Mouse (Mus musculus) intestine, embryonic 14.5 days (tissue): ENCODE results near the gene Wsb2. TPM values are rescaled to one million over a fixed set of nuclear protein-coding genes. Genes with fewer than 3 reads are reported as not detected.
"Not testable (repeated sequence)": the region's sequence is repeated elsewhere in the genome, so short reads cannot be mapped to it uniquely, and the experiment has no call there.

Experiments used
- ATAC-seq: fragments of 200-750 bp; cut with Nextera tagmentation; replicated peaks from 2 replicates; pipeline ENCODE4 v1.8.0; 2017; ENCODE audit warnings: low read depth, moderate number of reproducible peaks, moderate TSS enrichment, moderate library complexity; ENCODE audit not compliant: low FRiP score, low TSS enrichment
- DNase-seq: peaks from one replicate; pipeline ENCODE4 v3.0.0-alpha.2; 2018; ENCODE audit warnings: low spot score
- H3K27ac ChIP-seq: fragments of 300-500 bp; sonication (generic); 2 replicates; pipeline ENCODE4 v1.5.1; 2014; ENCODE audit warnings: low read depth, mild to moderate bottlenecking, control low read depth
- H3K27me3 ChIP-seq: fragments of 300-500 bp; sonication (generic); replicated peaks from 2 replicates; pipeline ENCODE4 v1.6.1; 2014; ENCODE audit warnings: low read length, control low read depth; ENCODE audit not compliant: control insufficient read depth, insufficient read depth
- H3K36me3 ChIP-seq: fragments of 300-500 bp; sonication (generic); 2 replicates; pipeline ENCODE4 v1.6.1; 2014; ENCODE audit warnings: low read length, control low read depth; ENCODE audit not compliant: control insufficient read depth, insufficient read depth
- H3K4me1 ChIP-seq: fragments of 300-500 bp; sonication (generic); replicated peaks from 2 replicates; pipeline ENCODE4 v1.6.1; 2014; ENCODE audit warnings: low read length, control low read depth, mixed read lengths; ENCODE audit not compliant: control insufficient read depth, insufficient read depth
- H3K4me2 ChIP-seq: fragments of 300-500 bp; sonication (generic); 2 replicates; pipeline ENCODE4 v1.6.1; 2014; ENCODE audit warnings: low read length
- H3K4me3 ChIP-seq: fragments of 300-500 bp; sonication (generic); 2 replicates; pipeline ENCODE4 v1.5.1; 2014; ENCODE audit warnings: low read depth, low read length, control low read depth, mixed read lengths
- H3K9ac ChIP-seq: fragments of 300-500 bp; sonication (generic); 2 replicates; pipeline ENCODE4 v1.6.1; 2014; ENCODE audit warnings: mild to moderate bottlenecking, low read length
- H3K9me3 ChIP-seq: fragments of 300-500 bp; sonication (generic); 2 replicates; pipeline ENCODE4 v1.6.1; 2016; ENCODE audit warnings: low read length, control low read depth; ENCODE audit not compliant: control insufficient read depth
- WGBS: fragments of 180-500 bp; shearing (Covaris S2); extraction: QIAGEN DNeasy Blood & Tissue Kit; methylation state at CpG from one replicate; pipeline ENCODE4 v1.1.7; 2014; 5-methylcytosine and 5-hydroxymethylcytosine counted together
- polyA plus RNA-seq: library from polyadenylated mRNA; unstranded; fragments of >200 nt; fragmentation: Nextera tagmentation; extraction: Ambion mirVana; gene quantifications from 2 replicates; pipeline ENCODE4 v1.2.1, GENCODE M21; 2014

The Wsb2 gene
- polyA plus RNA-seq, 1 experiment from 2014 or later, result 70.3 TPM

DNA sequence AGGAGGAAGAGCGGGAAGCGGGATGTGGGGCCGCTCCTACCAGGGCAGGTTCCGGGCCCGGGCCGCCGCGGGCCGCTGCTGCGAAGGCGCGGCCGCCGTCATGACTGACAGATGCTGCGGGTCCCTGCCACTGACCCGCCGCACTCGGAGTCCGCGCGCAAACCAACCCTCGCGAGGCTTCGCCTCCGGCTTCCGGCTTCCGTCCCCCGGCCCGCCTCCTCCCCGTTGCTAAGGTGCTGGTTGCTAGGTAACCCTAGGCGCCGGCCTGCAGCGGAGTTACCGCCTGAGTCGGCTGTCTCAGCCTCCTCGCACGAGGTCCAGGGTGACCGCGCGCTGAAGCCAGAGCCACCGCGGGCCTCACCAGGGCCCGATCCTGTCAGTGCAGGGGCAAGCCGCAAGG lies 31.8 kb downstream of the Wsb2 start, which contains the start of gene Rfc5:
TSS of gene Rfc5 (minus strand) at position 171 of the 400 bp plus-strand sequence.
- H3K4me2 ChIP-seq, result peak within 1 kb of the TSS; percentile 61
- peak; percentile 95 for ATAC-seq
- peaks cover 13% of the 10 kb centered on the region; the same call in 1 of the 2 replicates for H3K4me1 ChIP-seq
- no peaks in the 10 kb centered on the region for H3K27me3 ChIP-seq
- H3K4me3 ChIP-seq, result peak within 1 kb of the TSS; percentile 98
- under 1% methylated on average over 30 of the region's 44 CpGs for WGBS
- 0 out of 2 replicates have a peak, but pooled peaks cover 4% of the 10 kb centered on the region for H3K9me3 ChIP-seq
- peak within 1 kb of the TSS; percentile 95 for H3K9ac ChIP-seq
- H3K27ac ChIP-seq, result peak within 1 kb of the TSS; percentile 73
- H3K36me3 ChIP-seq, result peaks cover 33% of the 10 kb centered on the region
- DNase-seq, result peak; percentile 97

DNA sequence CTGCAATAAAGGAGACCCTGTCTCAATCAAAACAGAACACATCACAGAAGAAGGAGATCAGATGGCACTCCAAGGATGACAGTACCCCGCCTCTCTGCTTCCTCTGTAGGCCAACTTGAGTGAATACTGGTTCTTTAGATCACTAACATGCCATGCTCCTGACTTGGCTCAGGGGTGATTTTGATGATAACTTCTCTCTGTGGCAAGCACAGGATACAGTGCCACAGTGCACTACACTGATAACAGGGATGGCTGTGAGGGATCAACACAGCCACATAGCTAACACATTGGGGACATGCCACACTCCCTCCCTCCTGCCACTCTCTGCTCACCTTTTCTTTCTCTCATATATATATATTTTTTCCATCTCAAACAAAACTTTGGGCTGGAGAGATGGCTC lies 33.8 kb downstream of the Wsb2 start:
- H3K9me3 ChIP-seq, result 0 out of 2 replicates have a peak, but pooled peaks cover 4% of the 10 kb centered on the region
- H3K27me3 ChIP-seq, result no peaks in the 10 kb centered on the region
- DNase-seq (no peak), ATAC-seq (no peak)
- no peak overlapping the region for H3K27ac ChIP-seq
- H3K4me1 ChIP-seq, result peaks cover 13% of the 10 kb centered on the region; the same call in 1 of the 2 replicates
- WGBS, result 97% methylated on average over 1 of the region's 1 CpGs
- no peak overlapping the region for H3K4me2 ChIP-seq
- peaks cover 14% of the 10 kb centered on the region for H3K36me3 ChIP-seq
- H3K9ac ChIP-seq, result no peak overlapping the region
- no peak overlapping the region for H3K4me3 ChIP-seq

DNA sequence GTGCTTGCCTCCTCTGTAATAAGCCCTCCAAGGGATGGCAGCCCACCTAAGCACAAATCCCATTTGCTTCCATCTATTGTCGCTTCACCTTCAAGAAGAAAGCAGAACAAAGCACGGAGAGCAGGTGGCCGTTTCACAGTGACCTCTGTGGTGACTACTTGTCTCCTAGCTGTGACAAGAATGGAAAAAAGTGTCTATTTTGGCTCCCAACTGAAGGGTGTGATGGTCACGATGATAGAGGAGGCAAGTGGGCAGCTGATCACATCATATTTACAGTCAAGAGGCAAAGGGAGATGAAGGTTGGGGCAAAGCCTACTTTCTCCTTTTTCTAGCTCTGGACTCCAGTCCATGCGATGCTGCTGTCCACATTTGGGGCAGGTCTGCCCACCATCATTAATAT lies 38.7 kb downstream of the Wsb2 start:
- WGBS, result 85% methylated on average over 5 of the region's 5 CpGs
- H3K36me3 ChIP-seq, result no peaks in the 10 kb centered on the region

DNA sequence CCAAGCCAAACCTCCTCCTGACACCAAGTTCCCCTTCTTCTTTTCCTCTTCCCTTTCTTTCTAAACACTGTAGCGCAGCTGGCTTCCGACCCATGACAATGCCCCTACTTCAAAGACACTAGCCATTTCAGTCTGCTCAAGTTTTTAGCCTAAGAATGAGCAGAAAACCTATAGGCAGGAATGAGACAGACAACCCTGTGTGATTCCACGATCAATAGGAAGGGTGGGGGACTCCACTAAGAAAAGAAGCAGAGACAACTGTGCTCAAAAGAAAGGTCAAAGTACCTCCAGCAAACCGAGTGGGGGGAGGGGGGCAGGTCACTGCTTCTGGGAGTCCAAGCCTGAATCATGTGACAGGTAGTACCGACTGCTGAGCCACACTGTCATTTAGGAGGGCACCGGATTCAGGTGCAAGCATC lies 39.5 kb downstream of the Wsb2 start:
- H3K27me3 ChIP-seq, result no peaks in the 10 kb centered on the region
- H3K4me2 ChIP-seq, result no peak overlapping the region
- no peak overlapping the region for H3K9ac ChIP-seq
- H3K27ac ChIP-seq, result no peak overlapping the region
- no peak overlapping the region for H3K4me3 ChIP-seq
- WGBS, result 72% methylated on average over 6 of the region's 6 CpGs
- DNase-seq, result no peak
- H3K4me1 ChIP-seq, result no peaks in the 10 kb centered on the region; the same call in 1 of the 2 replicates
- H3K36me3 ChIP-seq, result no peaks in the 10 kb centered on the region
- ATAC-seq, result no peak
- 0 out of 2 replicates have a peak, but pooled peaks cover 4% of the 10 kb centered on the region for H3K9me3 ChIP-seq

More for the DNA sequence above, 38.7 kb downstream of the Wsb2 start:
- 0 out of 2 replicates have a peak, but pooled peaks cover 4% of the 10 kb centered on the region for H3K9me3 ChIP-seq
- no peak overlapping the region for H3K4me3 ChIP-seq
- H3K9ac ChIP-seq, result no peak overlapping the region
- H3K4me1 ChIP-seq, result no peaks in the 10 kb centered on the region; the same call in 1 of the 2 replicates
- DNase-seq (no peak), ATAC-seq (no peak)
- H3K27me3 ChIP-seq, result no peaks in the 10 kb centered on the region
- no peak overlapping the region for H3K27ac ChIP-seq
- no peak overlapping the region for H3K4me2 ChIP-seq

DNA sequence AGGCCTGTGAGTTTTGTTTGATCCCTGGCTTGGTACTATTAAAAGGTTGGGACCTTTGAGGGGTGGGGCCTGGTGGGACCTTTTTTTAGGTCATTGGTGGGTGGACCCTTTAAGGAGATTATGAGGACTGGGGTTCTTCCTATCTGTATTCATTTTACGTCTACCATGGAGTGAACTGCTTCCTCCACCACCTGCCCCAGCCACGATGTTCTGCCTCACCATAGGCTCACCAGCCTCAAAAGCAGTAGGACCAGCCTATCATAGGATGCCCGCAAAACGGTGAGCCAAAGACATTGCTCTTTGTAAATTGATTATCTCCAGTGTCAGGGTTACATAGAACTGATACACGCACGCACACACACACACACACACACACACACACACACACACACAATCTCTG lies 40.3 kb downstream of the Wsb2 start:
- no peaks in the 10 kb centered on the region for H3K36me3 ChIP-seq
- no peak overlapping the region for H3K4me2 ChIP-seq
- H3K4me1 ChIP-seq, result no peaks in the 10 kb centered on the region; the same call in 1 of the 2 replicates
- H3K4me3 ChIP-seq, result no peak overlapping the region
- no peak for ATAC-seq
- 81% methylated on average over 6 of the region's 6 CpGs for WGBS
- H3K9ac ChIP-seq, result no peak overlapping the region
- no peak for DNase-seq
- H3K27me3 ChIP-seq, result no peaks in the 10 kb centered on the region
- no peak overlapping the region for H3K27ac ChIP-seq
- 0 out of 2 replicates have a peak, but pooled peaks cover 4% of the 10 kb centered on the region for H3K9me3 ChIP-seq

DNA sequence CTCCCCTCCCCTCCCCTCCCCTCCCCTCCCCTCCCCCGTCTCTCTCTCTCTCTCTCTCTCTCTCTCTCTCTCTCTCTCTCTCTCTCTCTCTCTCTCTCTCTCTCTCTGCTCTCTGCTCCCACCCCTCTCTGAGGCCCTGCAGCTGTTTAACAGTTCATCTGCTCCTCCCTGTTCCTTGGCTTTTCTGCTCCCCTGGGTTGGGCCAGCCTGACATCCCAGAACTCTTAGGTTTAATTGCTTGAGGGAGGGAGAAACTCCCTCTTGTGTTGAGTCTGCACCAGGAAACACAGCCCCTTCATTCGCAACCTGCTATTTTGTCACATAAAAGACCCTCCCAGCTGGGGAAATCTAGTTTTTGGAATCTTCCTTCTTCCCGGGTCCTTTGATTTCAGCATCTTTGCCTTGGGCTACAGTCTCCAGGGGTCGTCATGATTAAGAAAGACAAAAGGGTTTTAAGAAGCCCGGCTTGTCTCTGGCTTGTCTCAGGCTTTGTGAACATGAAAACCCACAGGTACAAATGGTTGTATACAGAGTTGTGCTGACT lies 41.0 kb downstream of the Wsb2 start:
- Histone ChIP-seq H3K4me1 (no peaks in the 10 kb centered on the region; the same call in 1 of the 2 replicates), H3K9ac (no peak overlapping the region), H3K27ac (no peak overlapping the region), H3K4me3 (no peak overlapping the region), H3K4me2 (no peak overlapping the region), H3K9me3 (0 out of 2 replicates have a peak, but pooled peaks cover 1% of the 10 kb centered on the region), H3K36me3 (no peaks in the 10 kb centered on the region), H3K27me3 (no peaks in the 10 kb centered on the region)
- DNase-seq (no peak), ATAC-seq (no peak)
- WGBS, result 35% methylated on average over 4 of the region's 5 CpGs

DNA sequence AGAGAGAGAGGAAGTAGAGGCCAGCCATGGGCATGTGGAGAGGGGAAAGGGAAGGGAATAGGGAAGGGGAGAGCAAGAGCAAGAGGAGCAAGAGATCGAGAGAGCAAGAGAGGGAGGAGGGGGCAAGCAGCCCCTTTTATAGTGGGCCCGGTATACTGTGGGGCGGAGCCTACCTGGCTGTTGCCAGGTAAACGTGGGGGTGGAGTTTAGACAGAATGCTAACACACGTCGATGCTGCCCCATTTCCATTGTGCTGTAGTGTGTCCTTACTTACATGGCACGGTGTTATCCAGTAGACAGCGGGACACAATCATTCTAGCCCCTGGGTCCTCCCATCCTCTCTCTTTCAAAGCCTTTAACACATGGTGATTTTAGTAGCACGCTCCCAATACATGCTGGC lies 42.2 kb downstream of the Wsb2 start:
- Histone ChIP-seq H3K9ac (no peak overlapping the region), H3K27ac (no peak overlapping the region)

GRCm38 (mm10) chr5:117403609-117404008 lies 46.5 kb downstream of the Wsb2 start:
- Histone ChIP-seq H3K36me3 (no peaks in the 10 kb centered on the region), H3K27me3 (no peaks in the 10 kb centered on the region), H3K4me2 (no peak overlapping the region), H3K27ac (no peak overlapping the region), H3K4me3 (no peak overlapping the region), H3K9ac (no peak overlapping the region), H3K4me1 (no peaks in the 10 kb centered on the region), H3K9me3 (no peaks in the 10 kb centered on the region)
- WGBS, result 83% methylated on average over 8 of the region's 8 CpGs
- ATAC-seq, result no peak
- no peak for DNase-seq

More for the DNA sequence above, 42.2 kb downstream of the Wsb2 start:
- DNase-seq (no peak), ATAC-seq (no peak)
- no peaks in the 10 kb centered on the region; the same call in 1 of the 2 replicates for H3K4me1 ChIP-seq
- no peaks in the 10 kb centered on the region for H3K27me3 ChIP-seq
- H3K4me3 ChIP-seq, result no peak overlapping the region
- no peaks in the 10 kb centered on the region for H3K9me3 ChIP-seq
- H3K36me3 ChIP-seq, result no peaks in the 10 kb centered on the region
- WGBS, result 76% methylated on average over 9 of the region's 9 CpGs
- no peak overlapping the region for H3K4me2 ChIP-seq

DNA sequence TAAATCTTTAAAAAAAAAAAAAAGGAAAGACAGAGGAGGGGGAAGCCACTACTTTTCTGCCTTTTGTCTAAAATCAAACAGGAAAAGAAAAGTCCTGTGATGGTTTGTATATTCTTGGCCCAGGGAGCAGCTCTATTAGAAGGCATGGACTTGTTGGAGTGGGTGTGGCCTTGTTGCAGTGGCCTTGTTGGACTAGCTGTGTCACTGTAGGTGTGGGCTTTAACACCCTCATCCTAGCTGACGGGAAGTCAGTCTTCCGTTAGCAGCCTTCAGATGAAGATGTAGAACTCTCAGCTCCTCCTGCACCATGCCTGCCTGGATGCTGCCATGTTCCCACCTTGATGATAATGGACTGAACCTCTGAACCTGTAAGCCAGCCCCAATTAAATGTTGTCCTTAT lies 47.6 kb downstream of the Wsb2 start:
- H3K9ac ChIP-seq, H3K27ac ChIP-seq, H3K36me3 ChIP-seq, H3K4me1 ChIP-seq, H3K4me2 ChIP-seq, ATAC-seq, H3K27me3 ChIP-seq, H3K4me3 ChIP-seq, H3K9me3 ChIP-seq, DNase-seq: not testable (repeated sequence)
- WGBS, result 58% methylated on average over 2 of the region's 2 CpGs
